Comparison of ENCODE assay signal across 15 mouse cellular contexts in the genomic region with DNA sequence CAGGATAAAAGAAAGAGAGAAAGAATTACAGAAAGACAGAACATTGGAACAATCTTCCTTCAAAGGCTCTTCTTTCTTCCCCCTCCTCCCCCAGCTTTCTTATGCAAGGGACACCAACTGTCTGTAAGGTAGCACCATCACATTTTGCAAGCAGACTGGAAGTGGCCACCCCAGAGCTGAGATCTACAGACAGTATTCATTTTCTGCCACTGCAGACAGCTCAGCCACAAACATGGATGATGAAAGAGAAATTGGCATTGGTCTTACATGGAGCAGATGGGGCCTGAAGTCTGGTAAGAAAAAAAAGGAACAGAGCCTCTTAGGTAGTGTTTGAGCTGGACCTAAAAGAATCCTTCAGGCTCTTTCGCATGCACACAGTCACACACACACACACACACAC.
DNase-seq lines count a peak whose midpoint lies in the region; ATAC-seq and TF ChIP-seq lines count a peak whose summit lies in the region.
"Had no signal": no experiment of that assay in that cellular context is flagged by ENCODE, and none has a peak within 500 bp of the region (broad histone marks: within the 10 kb centered on the region; RNA-seq: fewer than 3 reads in every experiment).

No protein-coding gene starts in this region.

- intact Hi-C loops in left cerebral cortex, adult 2 months (cut with DNase I), result no loop called here

- no peak overlapping the region for H3K27ac ChIP-seq in left cerebral cortex, adult 2 months
- H3K27ac ChIP-seq in forebrain, postnatal 0 days (ENCODE audit: low read depth, low read length), result peak overlapping the region; percentile 67; the same call in 1 of the 2 replicates
- H3K27ac ChIP-seq in thymus, adult 2 months (ENCODE audit: control insufficient read depth, insufficient read depth, low read length), result no peak overlapping the region
- H3K27ac ChIP-seq: heart, adult 2 months; kidney, postnatal 0 days; midbrain, embryonic 10.5 days had no signal

- TF ChIP-seq CTCF in left cerebral cortex, adult 2 months (IDR thresholded peaks at IDR 0.05), result no peak
- no peak for TF ChIP-seq CTCF in forebrain, postnatal 0 days (IDR thresholded peaks at IDR 0.05; ENCODE audit: low read depth)
- no peak for TF ChIP-seq CTCF in thymus, adult 2 months (IDR thresholded peaks at IDR 0.05; ENCODE audit: borderline replicate concordance, control insufficient read depth, extremely low read depth, insufficient read depth, low read length, poor library complexity)

- H3K27me3 ChIP-seq in forebrain, postnatal 0 days (ENCODE audit: insufficient read depth, low read length), result no peaks in the 10 kb centered on the region
- H3K27me3 ChIP-seq in thymus, adult 2 months (ENCODE audit: control insufficient read depth, insufficient read depth, low read length), result no peaks in the 10 kb centered on the region

- 50% methylated on average over 1 of the region's 1 CpGs for WGBS in forebrain, postnatal 0 days
- 100% methylated on average over 1 of the region's 1 CpGs for WGBS in thymus, adult 2 months

- peak; percentile 24 to 49 for DNase-seq in cerebellum, postnatal 14 days
- no peak for DNase-seq in cerebellum, adult 9-11 months
- peak; percentile 3 to 39 for DNase-seq in left cerebral cortex, adult 18-20 months (ENCODE audit: low spot score in 2 of 2)
- DNase-seq in left cerebral cortex, adult 2 months (ENCODE audit: extremely low spot score in 1 of 2, low spot score in 2 of 2), result no peak
- DNase-seq in 416B (ENCODE audit: low read depth), result peak; percentile 62
- peak; percentile 65 for DNase-seq in forebrain, postnatal 0 days
- no peak for DNase-seq in thymus, adult 2 months
- no peak for DNase-seq in gastrocnemius, adult 18-20 months (ENCODE audit: low spot score)
- DNase-seq: cerebellum, postnatal 25 days; heart, adult 2 months; heart, postnatal 14 days; thymus, postnatal 25 days had no signal

- no peak for TF ChIP-seq POLR2A in thymus, adult 2 months (IDR thresholded peaks at IDR 0.05; ENCODE audit: control insufficient read depth, extremely low read depth, insufficient read depth, low read length, poor library complexity)

- H3K9me3 ChIP-seq in forebrain, postnatal 0 days (ENCODE audit: low read length), result no peaks in the 10 kb centered on the region
- H3K9me3 ChIP-seq: midbrain, embryonic 10.5 days had no signal

- no peaks in the 10 kb centered on the region for H3K36me3 ChIP-seq in forebrain, postnatal 0 days (ENCODE audit: insufficient read depth)
- H3K36me3 ChIP-seq in thymus, adult 2 months (ENCODE audit: control insufficient read depth, insufficient read depth, low read length), result no peaks in the 10 kb centered on the region
- H3K36me3 ChIP-seq: midbrain, embryonic 10.5 days had no signal

- H3K4me3 ChIP-seq in left cerebral cortex, adult 2 months, result no peak overlapping the region
- H3K4me3 ChIP-seq in forebrain, postnatal 0 days (ENCODE audit: low read depth, low read length), result no peak overlapping the region
- no peak overlapping the region for H3K4me3 ChIP-seq in thymus, adult 2 months (ENCODE audit: control insufficient read depth, insufficient read depth, low read length)
- H3K4me3 ChIP-seq: heart, adult 2 months; midbrain, embryonic 10.5 days; myocyte had no signal

- H3K9ac ChIP-seq in forebrain, postnatal 0 days, result no peak overlapping the region

- no peaks in the 10 kb centered on the region for H3K4me1 ChIP-seq in forebrain, postnatal 0 days (ENCODE audit: insufficient read depth)
- no peaks in the 10 kb centered on the region for H3K4me1 ChIP-seq in thymus, adult 2 months (replicated peaks; ENCODE audit: control insufficient read depth, insufficient read depth, low read length)

- H3K4me2 ChIP-seq in forebrain, postnatal 0 days (ENCODE audit: low read depth), result no peak overlapping the region

- peak; percentile 91 for ATAC-seq in forebrain, postnatal 0 days

Comparison
In these comparisons a context has a peak if more than half of its experiments do, and no peak if none do; other contexts are left out.
1. DNase-seq: peak in cerebellum, postnatal 14 days (2 of 2), left cerebral cortex, adult 18-20 months (2 of 2), 416B (single experiment) and forebrain, postnatal 0 days (single experiment); none in cerebellum, adult 9-11 months (single experiment), left cerebral cortex, adult 2 months (0 of 2), thymus, adult 2 months (single experiment) and gastrocnemius, adult 18-20 months (single experiment).